Mouse (Mus musculus) left cerebral cortex, adult 11 months (tissue): ENCODE measurements around the gene Slc8a2.
A peak's percentile ranks its signal among the peaks of the same experiment; 100 is the strongest.

Source experiments
- DNase-seq: peaks from one replicate; pipeline ENCODE4 v3.0.0; 2022; ENCODE audit warnings: low spot score

Slc8a2 gene

GRCm38 (mm10) chr7:16172141-16172581 is 42.5 kb downstream of the Slc8a2 start:
- DNase-seq = no peak

GRCm38 (mm10) chr7:16172586-16173140 is 43.0 kb downstream of the Slc8a2 start:
- DNase-seq = no peak

- DNase-seq = no peak
Measured at GRCm38 (mm10) chr7:16173146-16173545, 43.5 kb downstream of the Slc8a2 start.

- DNase-seq = no peak
Measured at GRCm38 (mm10) chr7:16174597-16175541, 45.2 kb downstream of the Slc8a2 start, which contains the start of gene Meis3. Meis3 (plus strand) TSS chr7:16175090.

GRCm38 (mm10) chr7:16175542-16175931 is 45.9 kb downstream of the Slc8a2 start:
- no peak for DNase-seq

- no peak for DNase-seq
Measured at GRCm38 (mm10) chr7:16178114-16178513, 48.5 kb downstream of the Slc8a2 start.

- DNase-seq = no peak
Measured at GRCm38 (mm10) chr7:16183663-16184062, 54.0 kb downstream of the Slc8a2 start.

GRCm38 (mm10) chr7:16187494-16187893 is 57.9 kb downstream of the Slc8a2 start:
- no peak for DNase-seq

GRCm38 (mm10) chr7:16192315-16192714 is 62.7 kb downstream of the Slc8a2 start:
- DNase-seq = peak; percentile 57

- no peak for DNase-seq
Measured at GRCm38 (mm10) chr7:16193702-16194101, 64.1 kb downstream of the Slc8a2 start.

GRCm38 (mm10) chr7:16196616-16197015 is 67.0 kb downstream of the Slc8a2 start:
- no peak for DNase-seq

GRCm38 (mm10) chr7:16197166-16197565 is 67.5 kb downstream of the Slc8a2 start:
- DNase-seq = no peak

- no peak for DNase-seq
Measured at GRCm38 (mm10) chr7:16198540-16198939, 68.9 kb downstream of the Slc8a2 start.

- DNase-seq = no peak
Measured at GRCm38 (mm10) chr7:16201136-16201535, 71.5 kb downstream of the Slc8a2 start.

- no peak for DNase-seq
Measured at GRCm38 (mm10) chr7:16202756-16203504, 73.3 kb downstream of the Slc8a2 start.

- no peak for DNase-seq
Measured at GRCm38 (mm10) chr7:16203505-16203903, 73.9 kb downstream of the Slc8a2 start.

GRCm38 (mm10) chr7:16204791-16205190 is 75.2 kb downstream of the Slc8a2 start:
- no peak for DNase-seq

- DNase-seq = no peak
Measured at GRCm38 (mm10) chr7:16207076-16207475, 77.5 kb downstream of the Slc8a2 start.

GRCm38 (mm10) chr7:16207496-16207895 is 77.9 kb downstream of the Slc8a2 start:
- DNase-seq = peak; percentile 39

- DNase-seq = no peak
Measured at GRCm38 (mm10) chr7:16208781-16209665, 79.4 kb downstream of the Slc8a2 start.
